Mouse (Mus musculus): ENCODE measurements around the gene Myoz2. TPM values are rescaled to one million over a fixed set of nuclear protein-coding genes. Genes with fewer than 3 reads are reported as not detected.

The Myoz2 gene
- polyA plus RNA-seq, 1 experiment, result not detected

- no peak overlapping the region for H3K4me3 ChIP-seq (ENCODE audit: low read depth, low read length)
- no peaks in the 10 kb centered on the region for H3K9me3 ChIP-seq (replicated peaks; ENCODE audit: control insufficient read depth, insufficient read depth, low read length, poor library complexity, severe bottlenecking)
- H3K9ac ChIP-seq (ENCODE audit: low read depth, poor library complexity, severe bottlenecking), result no peak overlapping the region
- TF ChIP-seq POLR2A (IDR thresholded peaks at IDR 0.05; ENCODE audit: insufficient read depth, low read length), result no peak
- no peak for TF ChIP-seq CTCF (IDR thresholded peaks at IDR 0.05; ENCODE audit: low read depth, low read length)
- no peak for TF ChIP-seq EP300 (IDR thresholded peaks at IDR 0.05; ENCODE audit: insufficient read depth, low read depth, low read length)
- H3K4me1 ChIP-seq (ENCODE audit: control insufficient read depth, insufficient read depth, low read length), result no peaks in the 10 kb centered on the region
- no peaks in the 10 kb centered on the region for H3K36me3 ChIP-seq (ENCODE audit: control insufficient read depth, insufficient read depth, low read length, poor library complexity, severe bottlenecking)
- no peaks in the 10 kb centered on the region for H3K27me3 ChIP-seq (ENCODE audit: control insufficient read depth, insufficient read depth, low read length, poor library complexity, severe bottlenecking)
- H3K27ac ChIP-seq (ENCODE audit: insufficient read depth, low read length), result no peak overlapping the region
These were observed 9.2 kb downstream of the Myoz2 start for GRCm38 (mm10) chr3:123025634-123026033.

GRCm38 (mm10) chr3:123024496-123025234, 10.2 kb downstream of the Myoz2 start:
- TF ChIP-seq CTCF (IDR thresholded peaks at IDR 0.05; ENCODE audit: low read depth, low read length) (no peak), EP300 (IDR thresholded peaks at IDR 0.05; ENCODE audit: insufficient read depth, low read depth, low read length) (no peak), POLR2A (IDR thresholded peaks at IDR 0.05; ENCODE audit: insufficient read depth, low read length) (no peak)
- no peaks in the 10 kb centered on the region for H3K9me3 ChIP-seq (replicated peaks; ENCODE audit: control insufficient read depth, insufficient read depth, low read length, poor library complexity, severe bottlenecking)
- H3K36me3 ChIP-seq (ENCODE audit: control insufficient read depth, insufficient read depth, low read length, poor library complexity, severe bottlenecking), result no peaks in the 10 kb centered on the region
- H3K27me3 ChIP-seq (ENCODE audit: control insufficient read depth, insufficient read depth, low read length, poor library complexity, severe bottlenecking), result no peaks in the 10 kb centered on the region
- no peaks in the 10 kb centered on the region for H3K4me1 ChIP-seq (ENCODE audit: control insufficient read depth, insufficient read depth, low read length)
- H3K4me3 ChIP-seq (ENCODE audit: low read depth, low read length), result no peak overlapping the region
- no peak overlapping the region for H3K9ac ChIP-seq (ENCODE audit: low read depth, poor library complexity, severe bottlenecking)
- no peak overlapping the region for H3K27ac ChIP-seq (ENCODE audit: insufficient read depth, low read length)

DNA sequence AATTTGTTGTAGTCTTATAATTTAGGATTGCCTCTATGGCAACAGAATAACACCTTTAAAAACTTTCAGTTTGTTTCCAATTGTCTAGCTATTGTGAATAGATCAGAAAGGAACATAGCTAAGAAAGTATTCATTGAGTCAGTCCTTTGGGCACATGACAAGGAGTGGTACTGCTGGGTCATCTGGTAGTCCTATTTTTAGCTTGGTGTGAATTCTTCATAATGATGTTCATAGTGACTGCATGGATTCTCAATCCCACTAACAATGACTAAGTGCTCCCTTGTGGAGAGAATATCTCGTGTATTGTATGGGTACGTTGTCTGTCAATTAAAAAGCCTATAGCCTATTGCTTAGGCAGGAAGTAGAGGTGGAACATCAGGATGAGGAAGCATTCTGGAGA, 16.0 kb downstream of the Myoz2 start:
- TF ChIP-seq POLR2A (IDR thresholded peaks at IDR 0.05; ENCODE audit: insufficient read depth, low read length) (no peak), EP300 (IDR thresholded peaks at IDR 0.05; ENCODE audit: insufficient read depth, low read depth, low read length) (no peak), CTCF (IDR thresholded peaks at IDR 0.05; ENCODE audit: low read depth, low read length) (no peak)
- Histone ChIP-seq H3K4me1 (ENCODE audit: control insufficient read depth, insufficient read depth, low read length) (no peaks in the 10 kb centered on the region), H3K27ac (ENCODE audit: insufficient read depth, low read length) (no peak overlapping the region), H3K27me3 (ENCODE audit: control insufficient read depth, insufficient read depth, low read length, poor library complexity, severe bottlenecking) (no peaks in the 10 kb centered on the region), H3K9ac (ENCODE audit: low read depth, poor library complexity, severe bottlenecking) (no peak overlapping the region), H3K4me3 (ENCODE audit: low read depth, low read length) (no peak overlapping the region), H3K36me3 (ENCODE audit: control insufficient read depth, insufficient read depth, low read length, poor library complexity, severe bottlenecking) (no peaks in the 10 kb centered on the region), H3K9me3 (replicated peaks; ENCODE audit: control insufficient read depth, insufficient read depth, low read length, poor library complexity, severe bottlenecking) (no peaks in the 10 kb centered on the region)

GRCm38 (mm10) chr3:123013476-123013875, 21.3 kb downstream of the Myoz2 start:
- Histone ChIP-seq H3K4me3 (ENCODE audit: low read depth, low read length) (no peak overlapping the region), H3K9me3 (replicated peaks; ENCODE audit: control insufficient read depth, insufficient read depth, low read length, poor library complexity, severe bottlenecking) (no peaks in the 10 kb centered on the region), H3K36me3 (ENCODE audit: control insufficient read depth, insufficient read depth, low read length, poor library complexity, severe bottlenecking) (no peaks in the 10 kb centered on the region), H3K27ac (ENCODE audit: insufficient read depth, low read length) (no peak overlapping the region), H3K27me3 (ENCODE audit: control insufficient read depth, insufficient read depth, low read length, poor library complexity, severe bottlenecking) (no peaks in the 10 kb centered on the region), H3K9ac (ENCODE audit: low read depth, poor library complexity, severe bottlenecking) (no peak overlapping the region), H3K4me1 (ENCODE audit: control insufficient read depth, insufficient read depth, low read length) (no peaks in the 10 kb centered on the region)
- TF ChIP-seq POLR2A (IDR thresholded peaks at IDR 0.05; ENCODE audit: insufficient read depth, low read length), result no peak
- no peak for TF ChIP-seq CTCF (IDR thresholded peaks at IDR 0.05; ENCODE audit: low read depth, low read length)
- no peak for TF ChIP-seq EP300 (IDR thresholded peaks at IDR 0.05; ENCODE audit: insufficient read depth, low read depth, low read length)

- Histone ChIP-seq H3K27ac (ENCODE audit: insufficient read depth, low read length) (no peak overlapping the region), H3K36me3 (ENCODE audit: control insufficient read depth, insufficient read depth, low read length, poor library complexity, severe bottlenecking) (no peaks in the 10 kb centered on the region), H3K9me3 (replicated peaks; ENCODE audit: control insufficient read depth, insufficient read depth, low read length, poor library complexity, severe bottlenecking) (no peaks in the 10 kb centered on the region), H3K9ac (ENCODE audit: low read depth, poor library complexity, severe bottlenecking) (no peak overlapping the region), H3K4me1 (ENCODE audit: control insufficient read depth, insufficient read depth, low read length) (no peaks in the 10 kb centered on the region), H3K4me3 (ENCODE audit: low read depth, low read length) (no peak overlapping the region), H3K27me3 (ENCODE audit: control insufficient read depth, insufficient read depth, low read length, poor library complexity, severe bottlenecking) (no peaks in the 10 kb centered on the region)
- no peak for TF ChIP-seq EP300 (IDR thresholded peaks at IDR 0.05; ENCODE audit: insufficient read depth, low read depth, low read length)
- TF ChIP-seq CTCF (IDR thresholded peaks at IDR 0.05; ENCODE audit: low read depth, low read length), result no peak
- no peak for TF ChIP-seq POLR2A (IDR thresholded peaks at IDR 0.05; ENCODE audit: insufficient read depth, low read length)
These were observed 25.4 kb downstream of the Myoz2 start for GRCm38 (mm10) chr3:123009417-123009816.

GRCm38 (mm10) chr3:123007386-123007785, 27.4 kb downstream of the Myoz2 start:
- H3K9ac ChIP-seq (ENCODE audit: low read depth, poor library complexity, severe bottlenecking), result no peak overlapping the region
- H3K27ac ChIP-seq (ENCODE audit: insufficient read depth, low read length), result no peak overlapping the region
- no peaks in the 10 kb centered on the region for H3K36me3 ChIP-seq (ENCODE audit: control insufficient read depth, insufficient read depth, low read length, poor library complexity, severe bottlenecking)
- no peaks in the 10 kb centered on the region for H3K4me1 ChIP-seq (ENCODE audit: control insufficient read depth, insufficient read depth, low read length)
- H3K4me3 ChIP-seq (ENCODE audit: low read depth, low read length), result no peak overlapping the region
- no peaks in the 10 kb centered on the region for H3K9me3 ChIP-seq (replicated peaks; ENCODE audit: control insufficient read depth, insufficient read depth, low read length, poor library complexity, severe bottlenecking)
- TF ChIP-seq CTCF (IDR thresholded peaks at IDR 0.05; ENCODE audit: low read depth, low read length), result no peak
- no peaks in the 10 kb centered on the region for H3K27me3 ChIP-seq (ENCODE audit: control insufficient read depth, insufficient read depth, low read length, poor library complexity, severe bottlenecking)

Data from ES-Bruce4 (cell line).